Mouse (Mus musculus) brain, adult 10 weeks (tissue): ENCODE data around the gene Gcn1l1. TPM values are rescaled to one million over a fixed set of nuclear protein-coding genes. Genes with fewer than 3 reads are reported as not detected.

ENCODE experiments used
- polyA plus RNA-seq: library from polyadenylated mRNA; stranded (reverse); fragments of 350-450 nt; fragmentation: Illumina TruSeq; extraction: RNeasy Lipid Tissue Mini Kit (QIAGEN cat#74804); gene quantifications from one replicate; pipeline ENCODE4 v1.2.3, GENCODE M21; 2015; ENCODE audit warnings: low read depth, low replicate concordance

Gcn1l1 gene
- 24.1 TPM for polyA plus RNA-seq

DNA sequence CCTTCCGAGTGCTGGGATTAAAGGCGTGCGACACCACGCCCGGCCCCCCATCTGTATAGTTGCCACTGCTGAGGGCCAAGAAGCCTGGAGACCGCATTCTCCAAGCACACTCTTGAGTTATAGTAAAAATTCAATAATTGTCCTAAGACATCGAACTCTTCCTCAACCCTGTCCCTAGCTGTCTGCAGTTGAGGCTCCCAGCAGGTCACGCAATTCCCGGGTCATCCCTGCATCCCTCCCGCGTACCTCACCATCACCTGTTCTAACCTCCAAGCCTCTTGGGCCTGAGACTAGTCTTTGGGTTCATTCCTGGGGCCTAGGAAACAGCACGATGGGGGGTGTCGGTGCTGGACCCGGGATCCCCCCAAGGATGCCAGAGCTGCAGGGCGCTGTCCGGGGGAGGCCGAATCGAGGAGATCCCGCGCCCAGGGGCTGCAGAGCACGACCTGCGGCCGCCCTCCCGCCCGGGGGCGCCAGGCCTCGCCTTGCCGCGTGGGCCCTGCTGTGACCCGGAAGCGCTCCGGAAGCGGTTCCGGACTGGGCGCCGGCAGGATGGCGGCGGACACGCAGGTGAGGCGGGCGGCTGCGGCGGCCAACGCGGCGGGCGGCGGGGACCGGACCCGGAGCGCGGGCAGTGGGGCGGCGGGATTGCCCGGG lies at the start of gene Gcn1l1:
Gcn1l1 (plus strand) TSS at position 518 of the 657 bp plus-strand sequence.

DNA sequence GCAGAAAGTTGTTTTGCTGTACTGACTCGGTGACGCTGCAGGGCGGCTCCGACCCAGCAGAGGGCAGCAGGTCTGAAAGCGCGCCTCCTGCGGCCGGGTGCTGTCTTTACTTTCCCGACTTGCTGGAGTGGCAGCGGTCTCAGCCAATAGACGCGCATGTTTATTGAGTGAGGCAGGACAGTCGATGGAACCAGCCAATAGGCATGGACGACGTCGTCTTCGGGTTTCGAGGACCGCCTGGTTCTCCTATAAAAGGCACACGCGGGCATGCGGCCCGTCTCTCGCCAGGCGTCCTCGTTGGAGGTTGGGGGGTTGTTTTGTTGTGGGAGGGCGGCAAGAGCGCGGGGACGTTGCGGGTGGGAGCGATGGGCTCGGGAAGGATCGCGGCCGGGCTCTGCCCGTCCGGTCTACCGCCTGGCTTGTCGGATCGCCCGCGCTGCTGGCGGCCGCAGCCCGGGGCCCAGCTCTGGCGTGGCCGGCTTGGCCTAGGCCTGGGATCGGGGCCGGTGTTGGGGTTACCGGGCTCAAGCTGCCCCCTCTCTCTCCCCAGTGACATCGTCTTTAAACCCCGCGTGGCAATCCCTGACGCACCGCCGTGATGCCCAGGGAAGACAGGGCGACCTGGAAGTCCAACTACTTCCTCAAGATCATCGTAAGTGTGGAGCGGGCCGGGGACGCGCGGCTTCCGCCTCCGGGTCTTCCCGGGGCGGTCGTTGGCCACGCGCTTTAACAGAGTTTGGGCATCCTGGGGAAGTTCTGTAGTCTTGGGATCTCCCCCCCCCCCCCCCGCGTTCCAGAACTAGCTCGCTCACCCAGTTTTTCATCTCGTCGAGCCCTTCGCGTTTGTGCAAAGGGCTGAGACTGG lies 5.6 kb upstream of the Gcn1l1 start, which contains the start of gene Rplp0:
Rplp0 (plus strand) TSS at position 231 of the 865 bp plus-strand sequence.

DNA sequence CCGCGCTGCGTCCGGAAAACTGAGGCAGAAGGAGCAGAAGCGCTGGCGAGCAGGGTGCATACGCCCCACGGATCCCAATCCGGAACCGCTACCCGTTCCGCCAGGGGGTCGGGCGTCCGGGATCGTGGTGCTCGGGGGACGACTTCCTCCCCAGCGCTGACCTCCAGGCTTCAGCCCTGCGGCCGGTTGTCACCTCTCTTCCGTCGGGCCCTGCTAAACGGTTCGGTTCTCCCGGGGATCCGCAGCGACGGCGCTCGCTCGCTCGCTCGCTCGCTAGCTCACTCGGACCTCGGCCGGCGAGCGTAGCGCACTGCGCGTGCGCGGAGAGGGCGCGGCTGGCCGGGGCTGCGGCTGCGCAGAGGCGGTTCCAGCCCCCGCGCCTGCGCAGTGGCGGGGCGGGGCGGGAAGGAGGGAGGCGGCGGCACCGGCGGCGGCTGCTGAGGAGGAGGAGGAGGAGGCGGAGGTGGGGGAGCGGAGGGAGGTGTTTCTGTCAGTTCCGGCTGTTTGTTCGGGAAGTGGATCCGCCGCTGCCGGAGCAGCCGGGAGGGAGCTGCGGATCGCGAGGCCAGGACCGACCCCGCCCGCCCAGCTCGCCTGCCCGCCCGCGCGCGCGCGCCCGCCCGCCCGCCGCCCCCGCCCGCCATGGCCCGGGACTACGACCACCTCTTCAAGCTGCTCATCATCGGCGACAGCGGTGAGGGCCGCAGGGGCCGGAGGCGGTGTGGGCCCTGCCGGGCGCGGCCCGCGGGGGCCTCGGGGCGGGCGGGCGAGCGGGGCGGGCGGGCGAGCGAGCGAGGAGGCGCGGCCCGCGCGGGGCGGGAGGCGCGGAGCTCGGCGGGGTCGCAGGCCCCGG lies 66.7 kb downstream of the Gcn1l1 start, which contains the start of gene Rab35:
Rab35 (plus strand) TSS at position 404 of the 853 bp plus-strand sequence.

Other genes starting within 250 kb of the Gcn1l1 start
- gene Srsf9, start 238.1 kb upstream of the Gcn1l1 start, polyA plus RNA-seq = 52.9 TPM
- gene Gatc, start 224.1 kb upstream of the Gcn1l1 start, polyA plus RNA-seq = 34.1 TPM
- gene Triap1, start 224.0 kb upstream of the Gcn1l1 start, polyA plus RNA-seq = 44.1 TPM
- gene Cox6a1, start 216.3 kb upstream of the Gcn1l1 start, polyA plus RNA-seq = 1,466 TPM
- gene Msi1, start 135.7 kb upstream of the Gcn1l1 start, polyA plus RNA-seq = 24.3 TPM
- gene Pla2g1b, start 99.0 kb upstream of the Gcn1l1 start, polyA plus RNA-seq = not detected
- 44.3 TPM for gene Sirt4, start 80.5 kb upstream of the Gcn1l1 start, polyA plus RNA-seq
- gene Pxn, start 58.6 kb upstream of the Gcn1l1 start, polyA plus RNA-seq = 21.8 TPM
- 477 TPM for gene Rplp0, start 5.8 kb upstream of the Gcn1l1 start, polyA plus RNA-seq
- 79.3 TPM for gene Rab35, start 66.7 kb downstream of the Gcn1l1 start, polyA plus RNA-seq
- 109 TPM for gene Bicdl1, start 166.4 kb downstream of the Gcn1l1 start, polyA plus RNA-seq